Mouse (Mus musculus) kidney, embryonic 15.5 days (tissue): ENCODE measurements around the gene Ctnnb1. TPM values are rescaled to one million over a fixed set of nuclear protein-coding genes. Genes with fewer than 3 reads are reported as not detected.

Source experiments
- ATAC-seq: fragments of 200-750 bp; cut with Nextera tagmentation; replicated peaks from 2 replicates; pipeline ENCODE4 v1.8.0; 2017; ENCODE audit warnings: moderate TSS enrichment; ENCODE audit not compliant: low FRiP score
- H3K27ac ChIP-seq: fragments of 300-500 bp; sonication (generic); 2 replicates; pipeline ENCODE4 v1.5.1; 2015; ENCODE audit warnings: mild to moderate bottlenecking, inconsistent platforms
- H3K27me3 ChIP-seq: fragments of 300-500 bp; sonication (generic); 2 replicates; pipeline ENCODE4 v1.6.1; 2015; ENCODE audit warnings: inconsistent platforms
- H3K36me3 ChIP-seq: fragments of 300-500 bp; sonication (generic); 2 replicates; pipeline ENCODE4 v1.6.1; 2015; ENCODE audit warnings: inconsistent platforms
- H3K4me1 ChIP-seq: fragments of 300-500 bp; sonication (generic); 2 replicates; pipeline ENCODE4 v1.6.1; 2015; ENCODE audit warnings: inconsistent platforms
- H3K4me2 ChIP-seq: fragments of 300-500 bp; sonication (generic); 2 replicates; pipeline ENCODE4 v1.6.1; 2015; ENCODE audit warnings: moderate library complexity, mild to moderate bottlenecking, inconsistent platforms
- H3K4me3 ChIP-seq: fragments of 300-500 bp; sonication (generic); replicated peaks from 2 replicates; pipeline ENCODE4 v1.5.1; 2015; ENCODE audit warnings: mild to moderate bottlenecking, inconsistent platforms
- H3K9ac ChIP-seq: fragments of 300-500 bp; sonication (generic); 2 replicates; pipeline ENCODE4 v1.6.1; 2015; ENCODE audit warnings: mild to moderate bottlenecking, inconsistent platforms
- H3K9me3 ChIP-seq: fragments of 300-500 bp; sonication (generic); replicated peaks from 2 replicates; pipeline ENCODE4 v1.6.1; 2016; ENCODE audit warnings: inconsistent platforms
- WGBS: fragments of 180-500 bp; shearing (Covaris S2); methylation state at CpG from one replicate; pipeline ENCODE4 v1.1.7; 2015; ENCODE audit warnings: mixed read lengths; 5-methylcytosine and 5-hydroxymethylcytosine counted together
- polyA plus RNA-seq: library from polyadenylated mRNA; unstranded; fragments of >200 nt; fragmentation: Nextera tagmentation; extraction: Ambion mirVana; gene quantifications from 2 replicates; pipeline ENCODE4 v1.2.1, GENCODE M21; 2015

Gene Ctnnb1
- polyA plus RNA-seq, 1 experiment from 2014 or later, result 543 TPM

- 21% methylated on average over 9 of the region's 9 CpGs for WGBS
- no peaks in the 10 kb centered on the region for H3K27me3 ChIP-seq
- H3K4me1 ChIP-seq, result 0 out of 2 replicates have a peak, but pooled peaks cover 7% of the 10 kb centered on the region
- no peak overlapping the region for H3K27ac ChIP-seq
- ATAC-seq, result no peak
- 0 out of 2 replicates have a peak overlapping the region, but pooled peaks have one; percentile 29 for H3K4me2 ChIP-seq
- no peak overlapping the region for H3K9ac ChIP-seq
- no peak overlapping the region for H3K4me3 ChIP-seq
- H3K9me3 ChIP-seq, result no peaks in the 10 kb centered on the region
- H3K36me3 ChIP-seq, result no peaks in the 10 kb centered on the region
Measured at GRCm38 (mm10) chr9:120926939-120927606, 1.9 kb upstream of the Ctnnb1 start.

DNA sequence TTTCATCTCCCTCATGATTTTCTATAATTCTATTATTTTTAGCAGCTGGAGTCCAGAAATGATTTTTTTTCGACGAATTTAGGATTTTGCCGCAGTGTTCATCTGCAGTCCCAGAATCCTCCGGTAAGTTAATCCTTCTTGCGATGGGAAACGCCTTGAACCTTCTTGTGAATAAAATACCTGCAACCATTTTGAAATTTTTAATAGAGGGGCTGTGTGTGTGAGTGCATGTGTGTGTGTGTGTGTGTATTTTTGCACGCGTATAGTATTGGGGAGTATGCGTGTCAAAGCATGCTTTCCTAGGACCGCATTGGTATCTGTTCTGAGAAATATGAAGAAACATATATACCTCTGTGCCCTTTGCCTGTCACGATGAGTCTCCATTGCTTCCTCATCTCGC, 1.0 kb downstream of the Ctnnb1 start:
- no peak for ATAC-seq
- H3K27ac ChIP-seq, result no peak overlapping the region
- no peak overlapping the region for H3K9ac ChIP-seq
- no peak overlapping the region for H3K4me2 ChIP-seq
- whole genome bisulfite sequencing, result 95% methylated on average over 12 of the region's 12 CpGs
- H3K4me3 ChIP-seq, result no peak overlapping the region
- no peaks in the 10 kb centered on the region for H3K36me3 ChIP-seq
- no peaks in the 10 kb centered on the region for H3K27me3 ChIP-seq
- peaks cover 14% of the 10 kb centered on the region for H3K4me1 ChIP-seq
- H3K9me3 ChIP-seq, result no peaks in the 10 kb centered on the region

DNA sequence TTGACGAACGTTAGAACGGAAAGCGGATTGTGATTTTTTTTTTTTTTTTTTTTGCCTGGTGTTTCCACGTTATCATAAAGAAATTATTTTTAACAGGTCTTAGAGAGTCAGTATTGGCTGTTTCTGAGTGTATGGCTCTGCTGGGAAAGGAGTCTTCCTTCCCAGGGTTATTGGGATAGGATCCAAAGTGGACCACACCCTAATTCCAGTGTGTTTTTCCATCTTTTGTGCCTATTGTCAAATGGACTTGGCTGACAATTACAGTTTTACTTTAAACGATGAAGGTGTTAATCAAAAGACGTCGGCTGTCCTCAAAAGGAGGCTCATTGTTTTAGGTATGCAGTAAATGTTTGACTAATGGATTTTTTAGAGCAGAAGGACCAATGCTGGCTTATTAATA, 1.8 kb downstream of the Ctnnb1 start:
- Histone ChIP-seq H3K36me3 (no peaks in the 10 kb centered on the region), H3K9me3 (no peaks in the 10 kb centered on the region), H3K4me2 (no peak overlapping the region), H3K27me3 (no peaks in the 10 kb centered on the region), H3K27ac (no peak overlapping the region), H3K9ac (no peak overlapping the region), H3K4me3 (no peak overlapping the region), H3K4me1 (peaks cover 21% of the 10 kb centered on the region)
- ATAC-seq, result no peak
- WGBS, result 68% methylated on average over 8 of the region's 8 CpGs

DNA sequence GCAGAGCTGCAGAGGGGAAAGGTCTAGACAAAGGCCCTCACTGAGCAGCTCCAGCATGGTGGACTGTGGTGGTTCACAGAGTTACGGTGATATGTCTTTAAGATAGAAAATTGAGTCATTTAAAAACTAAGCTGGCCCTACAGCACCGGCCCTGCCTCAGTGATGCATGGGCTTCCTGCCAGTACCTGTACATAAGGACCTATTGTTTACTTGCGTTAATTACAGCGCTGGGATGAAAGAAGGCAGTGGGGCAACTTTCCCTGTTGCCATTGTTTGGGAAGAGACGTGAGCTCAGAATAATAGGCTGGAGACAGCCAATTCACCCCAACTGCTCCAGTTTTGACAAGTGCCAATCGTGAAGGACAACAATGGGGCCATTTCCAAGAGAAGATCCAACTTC, 3.4 kb downstream of the Ctnnb1 start:
- Histone ChIP-seq H3K9ac (no peak overlapping the region), H3K36me3 (peaks cover under 1% of the 10 kb centered on the region; the same call in 1 of the 2 replicates), H3K4me3 (no peak overlapping the region), H3K27ac (peak overlapping the region; percentile 39), H3K27me3 (no peaks in the 10 kb centered on the region), H3K4me2 (no peak overlapping the region), H3K4me1 (peaks cover 33% of the 10 kb centered on the region), H3K9me3 (no peaks in the 10 kb centered on the region)
- ATAC-seq, result no peak
- WGBS, result 55% methylated on average over 6 of the region's 6 CpGs

- H3K4me1 ChIP-seq, result peaks cover 38% of the 10 kb centered on the region
- peak; percentile 92 for ATAC-seq
- peak overlapping the region; percentile 94 for H3K4me3 ChIP-seq
- H3K4me2 ChIP-seq, result peak overlapping the region; percentile 75
- H3K36me3 ChIP-seq, result peaks cover 7% of the 10 kb centered on the region; the same call in 1 of the 2 replicates
- no peaks in the 10 kb centered on the region for H3K9me3 ChIP-seq
- peak overlapping the region; percentile 92 for H3K9ac ChIP-seq
- H3K27me3 ChIP-seq, result no peaks in the 10 kb centered on the region
- peak overlapping the region; percentile 96 for H3K27ac ChIP-seq
- 7% methylated on average over 77 of the region's 78 CpGs for WGBS
Measured at GRCm38 (mm10) chr9:120932797-120933586, 4.0 kb downstream of the Ctnnb1 start.

DNA sequence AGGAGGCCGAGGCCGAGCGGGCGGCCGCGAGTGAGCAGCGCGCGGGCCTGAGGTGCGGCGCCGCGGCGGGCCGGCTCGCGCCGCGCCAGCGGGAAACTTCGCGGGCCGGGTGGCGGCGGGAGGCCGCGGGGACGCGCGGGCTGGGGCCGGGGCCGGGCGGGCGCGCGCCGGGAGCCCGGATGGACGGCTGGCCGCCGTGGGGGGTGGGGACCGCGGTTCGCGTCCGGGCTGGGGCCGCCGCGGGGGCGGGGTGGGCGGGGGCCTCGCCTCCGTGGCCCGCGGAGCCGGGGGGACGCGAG, 4.5 kb downstream of the Ctnnb1 start:
- Histone ChIP-seq H3K27me3 (no peaks in the 10 kb centered on the region), H3K27ac (peak overlapping the region; percentile 96), H3K36me3 (peaks cover 13% of the 10 kb centered on the region; the same call in 1 of the 2 replicates), H3K4me3 (peak overlapping the region; percentile 94), H3K4me1 (peaks cover 44% of the 10 kb centered on the region), H3K9me3 (no peaks in the 10 kb centered on the region), H3K9ac (peak overlapping the region; percentile 92), H3K4me2 (peak overlapping the region; percentile 75)
- no peak; the same call in 1 of the 2 replicates for ATAC-seq
- WGBS, result 3% methylated on average over 12 of the region's 58 CpGs

DNA sequence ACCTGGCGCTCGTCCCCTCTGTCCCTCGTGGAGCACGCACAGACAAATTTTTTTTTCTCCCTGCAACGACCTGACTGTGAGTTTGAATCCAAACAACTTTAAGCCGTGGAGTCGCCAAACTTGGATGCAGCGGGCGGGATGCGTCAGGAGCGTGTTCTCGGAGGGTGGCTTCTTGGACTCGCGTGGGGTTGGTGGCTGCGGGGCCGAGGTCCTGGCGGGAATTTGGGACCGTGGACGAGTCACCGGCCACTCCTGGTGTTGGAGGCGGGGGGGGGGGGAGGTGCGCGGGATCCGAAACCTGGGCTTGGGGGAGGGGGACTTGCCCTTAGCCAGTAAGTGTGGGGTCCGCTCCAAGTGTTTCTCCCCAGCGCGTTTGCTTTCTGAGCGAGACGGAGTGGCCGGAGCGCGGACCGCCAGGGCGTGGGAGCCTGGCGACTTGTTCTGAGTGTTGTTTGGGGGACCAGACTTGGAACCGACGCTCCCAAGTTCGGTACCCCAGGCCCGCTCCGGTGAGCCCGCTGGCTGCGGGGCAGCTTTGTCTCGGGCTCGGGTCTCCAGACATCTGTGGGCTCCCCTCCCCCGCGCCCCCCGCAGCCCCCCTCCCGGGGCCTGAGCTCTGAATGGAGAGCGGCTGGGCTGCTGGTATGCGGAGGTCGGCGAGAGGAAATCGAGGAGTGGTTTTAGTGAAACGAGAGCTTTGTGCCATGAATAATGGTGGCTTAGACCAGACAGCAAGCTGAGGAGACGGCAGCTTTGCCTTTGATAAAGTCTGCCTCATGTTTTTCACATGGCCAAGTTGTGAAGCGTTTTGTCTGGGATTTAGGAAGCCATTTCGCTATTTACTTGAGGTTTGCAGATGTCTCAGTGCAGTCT, 5.1 kb downstream of the Ctnnb1 start:
- Histone ChIP-seq H3K4me3 (peak overlapping the region; percentile 94), H3K4me1 (peaks cover 49% of the 10 kb centered on the region), H3K9me3 (no peaks in the 10 kb centered on the region), H3K36me3 (peaks cover 16% of the 10 kb centered on the region; the same call in 1 of the 2 replicates), H3K27ac (peak overlapping the region; percentile 96), H3K4me2 (peak overlapping the region; percentile 75), H3K9ac (peak overlapping the region; percentile 92), H3K27me3 (no peaks in the 10 kb centered on the region)
- WGBS, result under 1% methylated on average over 56 of the region's 57 CpGs
- ATAC-seq, result peak; percentile 37; the same call in 1 of the 2 replicates

- peak overlapping the region; percentile 96 for H3K27ac ChIP-seq
- ATAC-seq, result no peak
- peaks cover 20% of the 10 kb centered on the region; the same call in 1 of the 2 replicates for H3K36me3 ChIP-seq
- H3K4me2 ChIP-seq, result peak overlapping the region; percentile 75
- H3K9ac ChIP-seq, result peak overlapping the region; percentile 92
- no peaks in the 10 kb centered on the region for H3K27me3 ChIP-seq
- H3K4me1 ChIP-seq, result peaks cover 58% of the 10 kb centered on the region
- no peaks in the 10 kb centered on the region for H3K9me3 ChIP-seq
- 3% methylated on average over 14 of the region's 14 CpGs for WGBS
- peak overlapping the region; percentile 94 for H3K4me3 ChIP-seq
Measured at GRCm38 (mm10) chr9:120934821-120935633, 6.0 kb downstream of the Ctnnb1 start.

DNA sequence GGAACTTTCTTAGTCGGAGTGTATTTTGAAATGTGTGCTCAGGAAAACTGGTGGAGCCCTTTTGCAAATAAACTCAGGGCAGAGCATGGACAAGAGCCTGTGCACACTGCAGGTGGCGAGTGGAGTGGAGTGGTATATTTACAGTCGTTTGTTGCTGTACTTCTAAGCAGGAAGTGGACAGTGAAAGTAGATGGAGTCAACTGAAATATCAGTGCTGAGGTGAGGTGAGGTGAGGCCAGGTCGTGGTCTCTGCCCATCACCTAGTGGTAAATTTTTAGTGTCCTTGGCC, 6.6 kb downstream of the Ctnnb1 start:
- peak overlapping the region; percentile 75 for H3K4me2 ChIP-seq
- peak overlapping the region; percentile 50; the same call in 1 of the 2 replicates for H3K27ac ChIP-seq
- no peaks in the 10 kb centered on the region for H3K27me3 ChIP-seq
- H3K9ac ChIP-seq, result peak overlapping the region; percentile 92
- H3K4me1 ChIP-seq, result peaks cover 64% of the 10 kb centered on the region
- peak overlapping the region; percentile 94 for H3K4me3 ChIP-seq
- H3K36me3 ChIP-seq, result peaks cover 24% of the 10 kb centered on the region; the same call in 1 of the 2 replicates
- no peak for ATAC-seq
- 8% methylated on average over 4 of the region's 4 CpGs for WGBS
- no peaks in the 10 kb centered on the region for H3K9me3 ChIP-seq

DNA sequence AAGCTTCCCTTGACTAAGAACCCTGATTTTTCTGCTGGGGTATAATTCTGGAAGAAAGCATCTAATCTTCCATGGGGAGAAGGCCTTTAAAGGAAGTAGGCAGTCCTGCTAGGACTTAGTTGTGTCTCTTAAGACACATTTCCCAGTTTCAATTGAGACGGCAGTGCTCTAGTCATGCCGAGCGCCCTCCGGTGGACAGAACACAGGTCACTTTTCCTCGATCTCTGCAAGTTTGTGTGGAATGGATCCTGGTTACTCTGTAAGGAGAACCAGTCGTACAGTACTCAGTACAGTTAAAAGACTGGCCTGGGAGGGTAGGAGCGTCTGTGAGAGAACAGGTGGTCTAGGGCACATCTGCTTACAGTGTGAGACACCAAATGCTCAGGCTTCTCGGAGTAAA, 7.3 kb downstream of the Ctnnb1 start:
- ATAC-seq, result no peak
- Histone ChIP-seq H3K36me3 (peaks cover 24% of the 10 kb centered on the region; the same call in 1 of the 2 replicates), H3K4me3 (peak overlapping the region; percentile 94), H3K4me2 (peak overlapping the region; percentile 75), H3K9me3 (no peaks in the 10 kb centered on the region), H3K9ac (peak overlapping the region; percentile 92; the same call in 1 of the 2 replicates), H3K27ac (peak overlapping the region; percentile 50; the same call in 1 of the 2 replicates), H3K4me1 (peaks cover 70% of the 10 kb centered on the region), H3K27me3 (no peaks in the 10 kb centered on the region)
- WGBS, result 12% methylated on average over 8 of the region's 8 CpGs

DNA sequence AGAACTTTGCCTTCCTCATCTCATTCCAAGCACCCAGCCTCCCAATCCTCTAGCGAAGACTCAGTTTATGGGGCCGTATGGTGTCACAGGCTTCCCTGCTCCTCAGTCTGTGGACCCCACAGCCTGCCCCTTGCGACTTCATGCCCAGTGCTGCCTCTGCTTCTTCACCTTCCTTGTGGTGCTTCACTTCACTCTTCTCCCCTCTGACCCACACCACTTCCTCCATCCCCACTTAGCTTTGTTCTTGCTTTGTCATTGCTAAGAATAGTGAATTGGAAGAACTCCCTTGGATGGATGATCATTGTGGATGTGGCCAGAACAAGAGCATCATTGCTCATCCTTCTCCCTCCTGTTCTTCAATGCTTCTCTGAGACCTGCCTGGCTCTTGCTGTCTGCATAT, 11.8 kb downstream of the Ctnnb1 start:
- no peak for ATAC-seq
- no peak overlapping the region for H3K4me3 ChIP-seq
- WGBS, result 80% methylated on average over 3 of the region's 3 CpGs
- no peaks in the 10 kb centered on the region for H3K27me3 ChIP-seq
- no peak overlapping the region for H3K9ac ChIP-seq
- no peaks in the 10 kb centered on the region for H3K9me3 ChIP-seq
- H3K4me2 ChIP-seq, result no peak overlapping the region
- peaks cover 71% of the 10 kb centered on the region for H3K4me1 ChIP-seq
- peaks cover 27% of the 10 kb centered on the region for H3K36me3 ChIP-seq
- no peak overlapping the region for H3K27ac ChIP-seq
